Mouse (Mus musculus): Measurements from ENCODE around the gene Ppfia2. TPM values are rescaled to one million over a fixed set of nuclear protein-coding genes. Genes with fewer than 3 reads are reported as not detected.

Ppfia2 gene
- total and polyA plus RNA-seq, 3 experiments = 0.22 TPM; not detected in 2

GRCm38 (mm10) chr10:106775571-106775970 lies 305.4 kb downstream of the Ppfia2 start:
- H3K36me3 ChIP-seq (replicated peaks) = no peaks in the 10 kb centered on the region
- ATAC-seq (ENCODE audit: extremely low read depth, insufficient number of reproducible peaks, low FRiP score, poor library complexity, severe bottlenecking) (no peak), DNase-seq (ENCODE audit: low spot score) (no peak)
- no peaks in the 10 kb centered on the region for H3K4me1 ChIP-seq (ENCODE audit: insufficient read depth, low read depth, low read length)
- no peaks in the 10 kb centered on the region for H3K27me3 ChIP-seq (ENCODE audit: insufficient read depth, low read length)
- no peaks in the 10 kb centered on the region for H3K9me3 ChIP-seq (replicated peaks)
- H3K4me3 ChIP-seq (ENCODE audit: low read depth, low read length) = no peak overlapping the region
- TF ChIP-seq GATA1 (IDR thresholded peaks at IDR 0.05; ENCODE audit: borderline replicate concordance, low read length) (no peak), GATA2 (IDR thresholded peaks at IDR 0.05; ENCODE audit: borderline replicate concordance, low read depth, low read length) (no peak), TAL1 (conservative IDR thresholded peaks at IDR 0.05; ENCODE audit: low read depth, low read length) (no peak), POLR2AphosphoS5 (IDR thresholded peaks at IDR 0.05; ENCODE audit: insufficient replicate concordance, low read depth, low read length) (no peak), CTCF (IDR thresholded peaks at IDR 0.05; ENCODE audit: low read depth, low read length) (no peak)

GRCm38 (mm10) chr10:106815447-106815846 lies 345.3 kb downstream of the Ppfia2 start:
- Histone ChIP-seq H3K9me3 (replicated peaks) (no peaks in the 10 kb centered on the region), H3K4me3 (ENCODE audit: low read depth, low read length) (no peak overlapping the region), H3K27me3 (ENCODE audit: insufficient read depth, low read length) (no peaks in the 10 kb centered on the region), H3K4me1 (ENCODE audit: insufficient read depth, low read depth, low read length) (no peaks in the 10 kb centered on the region), H3K36me3 (replicated peaks) (no peaks in the 10 kb centered on the region)
- DNase-seq (ENCODE audit: low spot score) (no peak), ATAC-seq (ENCODE audit: extremely low read depth, insufficient number of reproducible peaks, low FRiP score, poor library complexity, severe bottlenecking) (no peak)
- TF ChIP-seq GATA1 (IDR thresholded peaks at IDR 0.05; ENCODE audit: borderline replicate concordance, low read length) = no peak

GRCm38 (mm10) chr10:106818381-106818780 lies 348.2 kb downstream of the Ppfia2 start:
- DNase-seq (ENCODE audit: low spot score) (no peak), ATAC-seq (ENCODE audit: extremely low read depth, insufficient number of reproducible peaks, low FRiP score, poor library complexity, severe bottlenecking) (no peak)
- no peak overlapping the region for H3K4me3 ChIP-seq (ENCODE audit: low read depth, low read length)
- H3K9me3 ChIP-seq (replicated peaks) = no peaks in the 10 kb centered on the region
- H3K4me1 ChIP-seq (ENCODE audit: insufficient read depth, low read depth, low read length) = no peaks in the 10 kb centered on the region
- no peak for TF ChIP-seq TAL1 (conservative IDR thresholded peaks at IDR 0.05; ENCODE audit: low read depth, low read length)
- no peaks in the 10 kb centered on the region for H3K36me3 ChIP-seq (replicated peaks)
- H3K27me3 ChIP-seq (ENCODE audit: insufficient read depth, low read length) = no peaks in the 10 kb centered on the region

- Histone ChIP-seq H3K9me3 (replicated peaks) (no peaks in the 10 kb centered on the region), H3K27me3 (ENCODE audit: insufficient read depth, low read length) (no peaks in the 10 kb centered on the region), H3K4me1 (ENCODE audit: insufficient read depth, low read depth, low read length) (no peaks in the 10 kb centered on the region), H3K36me3 (replicated peaks) (no peaks in the 10 kb centered on the region), H3K4me3 (ENCODE audit: low read depth, low read length) (no peak overlapping the region)
- TF ChIP-seq CTCF (IDR thresholded peaks at IDR 0.05; ENCODE audit: low read depth, low read length) = no peak
- TF ChIP-seq GATA2 (IDR thresholded peaks at IDR 0.05; ENCODE audit: borderline replicate concordance, low read depth, low read length) = no peak
- no peak for TF ChIP-seq POLR2AphosphoS5 (IDR thresholded peaks at IDR 0.05; ENCODE audit: insufficient replicate concordance, low read depth, low read length)
- no peak for TF ChIP-seq TAL1 (conservative IDR thresholded peaks at IDR 0.05; ENCODE audit: low read depth, low read length)
- TF ChIP-seq GATA1 (IDR thresholded peaks at IDR 0.05; ENCODE audit: borderline replicate concordance, low read length) = no peak
- DNase-seq (ENCODE audit: low spot score) (no peak), ATAC-seq (ENCODE audit: extremely low read depth, insufficient number of reproducible peaks, low FRiP score, poor library complexity, severe bottlenecking) (no peak)
Measured at GRCm38 (mm10) chr10:106824215-106824614, 354.1 kb downstream of the Ppfia2 start.

DNA sequence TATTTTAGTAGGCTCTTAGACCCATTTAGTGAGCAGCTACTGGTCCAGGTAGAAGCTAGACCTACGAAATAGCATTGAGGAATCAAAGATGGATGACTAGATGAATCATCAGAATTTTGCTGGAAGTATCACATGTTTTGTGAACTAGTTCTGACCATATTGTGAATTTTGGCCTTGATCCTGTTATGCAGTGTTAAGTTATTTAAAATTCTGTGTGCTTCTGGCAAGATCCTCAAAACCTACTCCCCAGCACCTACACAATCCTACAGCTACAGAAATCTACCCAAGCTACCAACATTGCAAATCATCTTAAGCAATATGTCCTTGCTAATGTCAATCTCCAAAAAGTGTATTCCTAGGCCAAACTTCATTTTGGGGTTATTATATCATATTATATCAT lies 368.3 kb downstream of the Ppfia2 start:
- Histone ChIP-seq H3K36me3 (replicated peaks) (no peaks in the 10 kb centered on the region), H3K4me1 (ENCODE audit: insufficient read depth, low read depth, low read length) (no peaks in the 10 kb centered on the region), H3K27me3 (ENCODE audit: insufficient read depth, low read length) (no peaks in the 10 kb centered on the region), H3K9me3 (replicated peaks) (no peaks in the 10 kb centered on the region), H3K4me3 (ENCODE audit: low read depth, low read length) (no peak overlapping the region)
- ATAC-seq (ENCODE audit: extremely low read depth, insufficient number of reproducible peaks, low FRiP score, poor library complexity, severe bottlenecking) (no peak), DNase-seq (ENCODE audit: low spot score) (no peak)
- TF ChIP-seq GATA1 (IDR thresholded peaks at IDR 0.05; ENCODE audit: borderline replicate concordance, low read length) = no peak
- no peak for TF ChIP-seq TAL1 (conservative IDR thresholded peaks at IDR 0.05; ENCODE audit: low read depth, low read length)
- no peak for TF ChIP-seq GATA2 (IDR thresholded peaks at IDR 0.05; ENCODE audit: borderline replicate concordance, low read depth, low read length)
- no peak for TF ChIP-seq POLR2AphosphoS5 (IDR thresholded peaks at IDR 0.05; ENCODE audit: insufficient replicate concordance, low read depth, low read length)
- no peak for TF ChIP-seq CTCF (IDR thresholded peaks at IDR 0.05; ENCODE audit: low read depth, low read length)

DNA sequence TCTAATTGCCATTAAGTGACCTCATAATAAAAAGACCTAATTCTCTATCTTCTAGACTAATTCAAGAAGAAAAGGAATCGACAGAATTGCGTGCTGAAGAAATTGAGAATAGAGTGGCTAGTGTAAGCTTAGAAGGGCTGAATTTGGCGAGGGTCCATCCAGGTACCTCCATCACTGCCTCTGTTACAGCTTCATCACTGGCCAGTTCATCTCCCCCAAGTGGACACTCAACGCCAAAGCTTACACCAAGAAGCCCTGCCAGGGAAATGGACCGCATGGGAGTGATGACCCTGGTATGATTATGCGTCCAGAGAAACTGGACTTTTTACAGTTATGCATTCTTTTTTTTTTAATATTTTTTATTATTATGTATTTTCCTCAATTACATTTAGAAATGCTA lies 388.0 kb downstream of the Ppfia2 start:
- DNase-seq (ENCODE audit: low spot score) (no peak), ATAC-seq (ENCODE audit: extremely low read depth, insufficient number of reproducible peaks, low FRiP score, poor library complexity, severe bottlenecking) (no peak)
- TF ChIP-seq TAL1 (conservative IDR thresholded peaks at IDR 0.05; ENCODE audit: low read depth, low read length) (no peak), GATA1 (IDR thresholded peaks at IDR 0.05; ENCODE audit: borderline replicate concordance, low read length) (no peak)
- no peaks in the 10 kb centered on the region for H3K27me3 ChIP-seq (ENCODE audit: insufficient read depth, low read length)
- H3K9me3 ChIP-seq (replicated peaks) = no peaks in the 10 kb centered on the region
- H3K4me3 ChIP-seq (ENCODE audit: low read depth, low read length) = no peak overlapping the region
- H3K36me3 ChIP-seq (replicated peaks) = no peaks in the 10 kb centered on the region
- H3K4me1 ChIP-seq (ENCODE audit: insufficient read depth, low read depth, low read length) = no peaks in the 10 kb centered on the region

DNA sequence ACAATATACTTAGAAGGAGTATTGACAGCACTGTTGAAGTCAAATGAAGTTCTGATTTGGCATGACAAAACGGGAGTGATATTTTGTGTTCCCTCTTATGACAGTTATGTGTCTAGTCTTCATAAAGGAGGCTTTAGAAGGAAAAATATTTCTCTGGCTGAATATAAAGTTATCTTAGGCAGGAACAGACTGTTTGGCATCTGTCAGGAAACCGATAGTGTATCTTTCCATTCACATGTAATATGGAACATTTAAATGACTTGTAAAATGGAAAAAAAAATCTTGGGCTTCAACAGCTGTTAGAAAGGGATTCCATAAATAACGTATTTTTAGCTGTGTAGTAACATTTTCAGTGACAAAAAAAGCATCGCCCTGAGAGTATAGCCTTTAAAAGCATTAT lies 400.1 kb downstream of the Ppfia2 start:
- DNase-seq (ENCODE audit: low spot score) (no peak), ATAC-seq (ENCODE audit: extremely low read depth, insufficient number of reproducible peaks, low FRiP score, poor library complexity, severe bottlenecking) (no peak)
- H3K4me3 ChIP-seq (ENCODE audit: low read depth, low read length) = no peak overlapping the region

More for the DNA sequence above, 400.1 kb downstream of the Ppfia2 start:
- TF ChIP-seq TAL1 (conservative IDR thresholded peaks at IDR 0.05; ENCODE audit: low read depth, low read length) = no peak
- TF ChIP-seq GATA2 (IDR thresholded peaks at IDR 0.05; ENCODE audit: borderline replicate concordance, low read depth, low read length) = no peak
- no peak for TF ChIP-seq CTCF (IDR thresholded peaks at IDR 0.05; ENCODE audit: low read depth, low read length)
- TF ChIP-seq POLR2AphosphoS5 (IDR thresholded peaks at IDR 0.05; ENCODE audit: insufficient replicate concordance, low read depth, low read length) = no peak
- TF ChIP-seq GATA1 (IDR thresholded peaks at IDR 0.05; ENCODE audit: borderline replicate concordance, low read length) = no peak
- Histone ChIP-seq H3K36me3 (replicated peaks) (no peaks in the 10 kb centered on the region), H3K27me3 (ENCODE audit: insufficient read depth, low read length) (no peaks in the 10 kb centered on the region), H3K4me1 (ENCODE audit: insufficient read depth, low read depth, low read length) (no peaks in the 10 kb centered on the region), H3K9me3 (replicated peaks) (no peaks in the 10 kb centered on the region)
